Mouse (Mus musculus) megakaryocyte, embryonic 14.5 days (primary cell): ENCODE measurements around the gene Gm20479. TPM values are rescaled to one million over a fixed set of nuclear protein-coding genes. Genes with fewer than 3 reads are reported as not detected.

Experiments used
- H3K27me3 ChIP-seq: replicated peaks from 2 replicates; pipeline ENCODE3; 2012; ENCODE audit warnings: inconsistent platforms
- H3K36me3 ChIP-seq: replicated peaks from 2 replicates; pipeline ENCODE3; 2012; ENCODE audit warnings: low read length, inconsistent platforms, mixed read lengths
- H3K4me1 ChIP-seq: 2 replicates; pipeline ENCODE4 v1.6.1; 2012; ENCODE audit warnings: inconsistent platforms
- H3K4me3 ChIP-seq: replicated peaks from 2 replicates; pipeline ENCODE3; 2012; ENCODE audit warnings: moderate library complexity, mild to moderate bottlenecking, inconsistent platforms
- H3K9me3 ChIP-seq: 2 replicates; pipeline ENCODE4 v1.6.1; 2012; ENCODE audit warnings: inconsistent platforms
- FLI1 ChIP-seq: IDR thresholded peaks from 2 replicates; pipeline ENCODE4 v1.6.1; 2012; ENCODE audit warnings: low read length, inconsistent platforms, mixed read lengths
- GATA1 ChIP-seq: IDR thresholded peaks from 3 replicates; pipeline ENCODE4 v1.6.1; 2012; ENCODE audit warnings: mixed read lengths, low read length, inconsistent platforms, borderline replicate concordance
- polyA plus RNA-seq: library from polyadenylated mRNA; stranded (reverse); fragments of >175 nt; gene quantifications from 2 replicates; pipeline ENCODE4 v1.2.3, GENCODE M21; 2012; ENCODE audit warnings: low replicate concordance; ENCODE audit not compliant: insufficient read depth

The Gm20479 gene
- polyA plus RNA-seq, 1 experiment, result 1.4 TPM

GRCm38 (mm10) chr7:27329981-27330380 is 27.2 kb downstream of the Gm20479 start:
- TF ChIP-seq GATA1, result no peak
- TF ChIP-seq FLI1, result no peak
- Histone ChIP-seq H3K9me3 (peaks cover 9% of the 10 kb centered on the region; the same call in 1 of the 2 replicates), H3K27me3 (peaks cover 93% of the 10 kb centered on the region), H3K4me3 (peak overlapping the region; percentile 91), H3K4me1 (peaks cover 79% of the 10 kb centered on the region), H3K36me3 (no peaks in the 10 kb centered on the region)

GRCm38 (mm10) chr7:27329326-27329947 is 27.8 kb downstream of the Gm20479 start:
- Histone ChIP-seq H3K27me3 (peaks cover 93% of the 10 kb centered on the region), H3K4me1 (peaks cover 74% of the 10 kb centered on the region)
- TF ChIP-seq GATA1 (no peak), FLI1 (no peak)

GRCm38 (mm10) chr7:27328648-27329047 is 28.6 kb downstream of the Gm20479 start:
- Histone ChIP-seq H3K4me3 (no peak overlapping the region), H3K9me3 (peaks cover 9% of the 10 kb centered on the region; the same call in 1 of the 2 replicates), H3K36me3 (no peaks in the 10 kb centered on the region), H3K4me1 (peaks cover 66% of the 10 kb centered on the region), H3K27me3 (peaks cover 93% of the 10 kb centered on the region)
- TF ChIP-seq FLI1 (no peak), GATA1 (no peak)

More at GRCm38 (mm10) chr7:27329326-27329947, 27.8 kb downstream of the Gm20479 start:
- Histone ChIP-seq H3K9me3 (peaks cover 9% of the 10 kb centered on the region; the same call in 1 of the 2 replicates), H3K4me3 (peak overlapping the region; percentile 91), H3K36me3 (no peaks in the 10 kb centered on the region)

GRCm38 (mm10) chr7:27328161-27328560 is 29.1 kb downstream of the Gm20479 start:
- no peak for TF ChIP-seq FLI1
- TF ChIP-seq GATA1, result no peak
- peaks cover 61% of the 10 kb centered on the region for H3K4me1 ChIP-seq
- H3K36me3 ChIP-seq, result no peaks in the 10 kb centered on the region
- H3K27me3 ChIP-seq, result peaks cover 93% of the 10 kb centered on the region
- no peak overlapping the region for H3K4me3 ChIP-seq
- peaks cover 9% of the 10 kb centered on the region; the same call in 1 of the 2 replicates for H3K9me3 ChIP-seq

GRCm38 (mm10) chr7:27327500-27327899 is 29.7 kb downstream of the Gm20479 start:
- H3K4me3 ChIP-seq, result no peak overlapping the region
- TF ChIP-seq GATA1 (no peak), FLI1 (no peak)
- H3K27me3 ChIP-seq, result peaks cover 93% of the 10 kb centered on the region
- H3K4me1 ChIP-seq, result peaks cover 57% of the 10 kb centered on the region
- peaks cover 9% of the 10 kb centered on the region; the same call in 1 of the 2 replicates for H3K9me3 ChIP-seq
- no peaks in the 10 kb centered on the region for H3K36me3 ChIP-seq

GRCm38 (mm10) chr7:27326101-27326880 is 30.9 kb downstream of the Gm20479 start:
- TF ChIP-seq FLI1 (no peak), GATA1 (no peak)
- peak overlapping the region; percentile 83 for H3K4me3 ChIP-seq
- H3K27me3 ChIP-seq, result peaks cover 90% of the 10 kb centered on the region
- H3K36me3 ChIP-seq, result no peaks in the 10 kb centered on the region
- H3K9me3 ChIP-seq, result peaks cover 9% of the 10 kb centered on the region; the same call in 1 of the 2 replicates
- peaks cover 54% of the 10 kb centered on the region for H3K4me1 ChIP-seq

- TF ChIP-seq GATA1, result no peak
- TF ChIP-seq FLI1, result no peak
- Histone ChIP-seq H3K4me3 (peak overlapping the region; percentile 83), H3K27me3 (peaks cover 90% of the 10 kb centered on the region), H3K36me3 (no peaks in the 10 kb centered on the region), H3K9me3 (peaks cover 9% of the 10 kb centered on the region; the same call in 1 of the 2 replicates), H3K4me1 (peaks cover 48% of the 10 kb centered on the region)
Measured at GRCm38 (mm10) chr7:27325697-27326096, 31.5 kb downstream of the Gm20479 start.

GRCm38 (mm10) chr7:27324928-27325327 is 32.3 kb downstream of the Gm20479 start:
- Histone ChIP-seq H3K4me3 (no peak overlapping the region), H3K36me3 (no peaks in the 10 kb centered on the region), H3K27me3 (peaks cover 88% of the 10 kb centered on the region), H3K9me3 (peaks cover 9% of the 10 kb centered on the region; the same call in 1 of the 2 replicates), H3K4me1 (peaks cover 40% of the 10 kb centered on the region)
- no peak for TF ChIP-seq FLI1
- no peak for TF ChIP-seq GATA1

- no peak for TF ChIP-seq GATA1
- TF ChIP-seq FLI1, result no peak
Measured at GRCm38 (mm10) chr7:27324161-27324560, 33.1 kb downstream of the Gm20479 start.

More at GRCm38 (mm10) chr7:27324161-27324560, 33.1 kb downstream of the Gm20479 start:
- Histone ChIP-seq H3K36me3 (no peaks in the 10 kb centered on the region), H3K4me3 (no peak overlapping the region), H3K27me3 (peaks cover 87% of the 10 kb centered on the region), H3K9me3 (peaks cover 9% of the 10 kb centered on the region; the same call in 1 of the 2 replicates), H3K4me1 (peaks cover 33% of the 10 kb centered on the region)
